Mouse (Mus musculus): Measurements from ENCODE around the gene Cp. TPM values are rescaled to one million over a fixed set of nuclear protein-coding genes. Genes with fewer than 3 reads are reported as not detected.
"Not testable (repeated sequence)": the region's sequence is repeated elsewhere in the genome, so short reads cannot be mapped to it uniquely, and the experiment has no call there.

Cp gene
- polyA plus RNA-seq, 1 experiment = 7.6 TPM

DNA sequence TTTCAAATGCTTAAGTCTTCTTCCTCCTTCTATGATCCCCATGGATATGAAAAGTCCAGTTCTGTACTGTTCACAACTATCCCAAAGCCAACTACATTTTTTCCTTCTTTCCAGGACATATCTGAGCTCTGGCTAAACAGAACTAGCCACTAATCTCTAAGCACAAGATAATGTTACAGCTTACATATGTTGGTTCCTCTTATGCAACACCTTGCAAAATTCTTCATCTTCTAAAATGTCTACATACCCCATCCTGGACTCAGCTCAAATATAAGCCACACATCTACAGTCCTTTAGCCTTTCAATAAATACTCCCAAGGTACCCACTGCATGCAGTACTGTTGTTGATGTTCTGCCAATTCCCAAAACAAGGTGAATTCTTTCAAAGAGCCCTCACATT, 69.6 kb downstream of the Cp start:
- Histone ChIP-seq H3K4me1 (ENCODE audit: control insufficient read depth, insufficient read depth, low read length) (no peaks in the 10 kb centered on the region), H3K27ac (ENCODE audit: insufficient read depth, low read length) (no peak overlapping the region), H3K4me3 (ENCODE audit: insufficient read depth, low read length) (no peak overlapping the region)
- no peak for TF ChIP-seq POLR2A (IDR thresholded peaks at IDR 0.05; ENCODE audit: extremely low read depth, insufficient read depth, low read length)
- TF ChIP-seq CTCF (IDR thresholded peaks at IDR 0.05; ENCODE audit: extremely low read depth, insufficient read depth, low read length) = no peak

DNA sequence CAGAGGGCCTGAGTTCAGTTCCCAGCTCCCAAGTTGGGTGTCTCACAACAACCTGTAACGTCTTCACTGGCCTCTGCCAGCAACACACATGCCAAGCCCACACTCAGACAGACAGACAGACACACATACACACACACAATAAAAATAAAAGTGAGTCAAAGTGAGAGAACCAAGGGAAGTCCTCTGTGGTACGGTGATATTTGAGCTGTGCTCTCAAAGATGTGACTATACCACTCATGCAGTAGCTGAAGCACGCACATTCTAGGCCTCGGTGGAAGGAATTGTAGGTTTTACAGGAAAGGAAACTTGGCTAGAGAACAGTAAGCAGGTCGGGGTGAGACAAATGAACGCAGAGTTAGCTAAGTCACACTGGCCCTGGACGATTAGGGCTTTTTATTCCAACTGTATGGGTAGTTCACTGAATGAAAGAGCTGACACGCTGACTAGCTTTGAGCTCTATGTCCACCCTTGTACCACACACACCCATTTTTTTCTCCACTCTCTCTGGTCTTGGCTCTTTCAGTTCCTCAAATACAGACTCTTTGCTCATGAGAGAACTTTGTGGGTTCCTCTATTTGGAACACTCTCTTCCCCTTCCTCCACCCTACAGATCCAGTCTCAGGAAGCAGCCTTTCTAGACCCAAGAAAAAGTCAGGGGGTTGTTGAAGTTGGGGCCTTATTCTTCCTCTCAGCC, 70.3 kb downstream of the Cp start:
- no peak for TF ChIP-seq POLR2A (IDR thresholded peaks at IDR 0.05; ENCODE audit: extremely low read depth, insufficient read depth, low read length)
- no peak for TF ChIP-seq CTCF (IDR thresholded peaks at IDR 0.05; ENCODE audit: extremely low read depth, insufficient read depth, low read length)
- Histone ChIP-seq H3K27ac (ENCODE audit: insufficient read depth, low read length) (no peak overlapping the region), H3K4me3 (ENCODE audit: insufficient read depth, low read length) (no peak overlapping the region), H3K4me1 (ENCODE audit: control insufficient read depth, insufficient read depth, low read length) (no peaks in the 10 kb centered on the region)

DNA sequence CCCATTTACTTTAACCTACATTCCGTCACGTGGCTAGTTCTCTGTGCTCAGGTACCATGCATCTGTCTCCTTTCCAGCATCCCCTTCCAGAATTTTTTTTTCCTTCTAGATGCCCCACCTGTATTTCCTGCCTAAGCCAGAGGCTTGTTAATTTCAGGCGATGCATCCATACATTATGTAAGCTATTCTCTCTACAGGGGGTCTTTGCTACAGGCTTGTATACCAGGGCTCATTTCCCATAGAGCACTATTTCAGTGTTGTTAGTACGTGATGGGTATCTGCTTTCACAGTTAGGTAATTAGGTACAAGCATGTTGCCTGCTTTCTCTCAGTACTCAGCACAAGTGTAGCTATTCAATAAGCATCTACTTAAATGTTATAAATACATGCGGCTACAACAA, 70.9 kb downstream of the Cp start:
- no peak overlapping the region for H3K4me3 ChIP-seq (ENCODE audit: insufficient read depth, low read length)
- H3K27ac ChIP-seq (ENCODE audit: insufficient read depth, low read length) = no peak overlapping the region
- TF ChIP-seq CTCF (IDR thresholded peaks at IDR 0.05; ENCODE audit: extremely low read depth, insufficient read depth, low read length) (no peak), POLR2A (IDR thresholded peaks at IDR 0.05; ENCODE audit: extremely low read depth, insufficient read depth, low read length) (no peak)
- no peaks in the 10 kb centered on the region for H3K4me1 ChIP-seq (ENCODE audit: control insufficient read depth, insufficient read depth, low read length)

DNA sequence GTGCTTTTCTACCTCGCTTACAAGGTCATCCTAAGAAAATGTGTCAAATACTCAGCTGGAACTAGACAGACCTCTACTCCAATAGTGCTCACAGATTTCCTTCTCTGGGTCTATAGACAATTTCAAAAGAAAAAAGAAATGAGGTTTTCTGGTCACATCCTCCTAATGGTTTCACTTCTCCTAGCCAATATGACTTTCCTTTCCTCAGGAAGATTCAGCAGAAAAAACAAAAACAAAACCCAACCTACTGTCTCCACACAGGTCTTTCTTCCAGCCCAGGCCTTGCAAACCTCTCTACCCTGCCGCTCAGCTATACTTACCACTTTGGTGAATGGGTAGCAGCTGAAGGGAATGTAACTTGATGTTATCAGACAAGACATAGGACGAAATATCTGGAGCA, 71.8 kb downstream of the Cp start:
- no peak for TF ChIP-seq CTCF (IDR thresholded peaks at IDR 0.05; ENCODE audit: extremely low read depth, insufficient read depth, low read length)
- TF ChIP-seq POLR2A (IDR thresholded peaks at IDR 0.05; ENCODE audit: extremely low read depth, insufficient read depth, low read length) = no peak
- H3K27ac ChIP-seq (ENCODE audit: insufficient read depth, low read length) = no peak overlapping the region
- peaks cover 2% of the 10 kb centered on the region for H3K4me1 ChIP-seq (ENCODE audit: control insufficient read depth, insufficient read depth, low read length)
- H3K4me3 ChIP-seq (ENCODE audit: insufficient read depth, low read length) = no peak overlapping the region

DNA sequence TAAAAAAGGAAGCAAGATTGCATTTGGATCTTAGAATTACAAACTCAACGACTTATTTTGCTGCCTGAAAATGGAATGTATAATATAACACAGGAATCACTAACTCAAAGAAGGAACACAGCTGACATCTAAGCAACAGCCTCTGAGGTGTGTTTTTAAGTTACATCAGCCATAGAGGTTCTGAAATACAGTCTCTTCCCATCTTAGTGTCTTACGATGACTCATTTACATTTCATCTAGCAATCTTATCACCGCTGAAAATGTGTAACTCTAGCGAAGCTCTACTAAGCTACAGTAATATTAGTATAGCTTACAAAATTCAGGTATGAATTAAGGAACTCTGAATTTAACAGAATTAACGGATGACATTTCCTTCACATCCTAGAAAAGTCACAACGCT, 74.0 kb downstream of the Cp start:
- TF ChIP-seq CTCF (IDR thresholded peaks at IDR 0.05; ENCODE audit: extremely low read depth, insufficient read depth, low read length) (no peak), POLR2A (IDR thresholded peaks at IDR 0.05; ENCODE audit: extremely low read depth, insufficient read depth, low read length) (no peak)
- no peak overlapping the region for H3K4me3 ChIP-seq (ENCODE audit: insufficient read depth, low read length)
- H3K4me1 ChIP-seq (ENCODE audit: control insufficient read depth, insufficient read depth, low read length) = peaks cover 8% of the 10 kb centered on the region
- H3K27ac ChIP-seq (ENCODE audit: insufficient read depth, low read length) = no peak overlapping the region

DNA sequence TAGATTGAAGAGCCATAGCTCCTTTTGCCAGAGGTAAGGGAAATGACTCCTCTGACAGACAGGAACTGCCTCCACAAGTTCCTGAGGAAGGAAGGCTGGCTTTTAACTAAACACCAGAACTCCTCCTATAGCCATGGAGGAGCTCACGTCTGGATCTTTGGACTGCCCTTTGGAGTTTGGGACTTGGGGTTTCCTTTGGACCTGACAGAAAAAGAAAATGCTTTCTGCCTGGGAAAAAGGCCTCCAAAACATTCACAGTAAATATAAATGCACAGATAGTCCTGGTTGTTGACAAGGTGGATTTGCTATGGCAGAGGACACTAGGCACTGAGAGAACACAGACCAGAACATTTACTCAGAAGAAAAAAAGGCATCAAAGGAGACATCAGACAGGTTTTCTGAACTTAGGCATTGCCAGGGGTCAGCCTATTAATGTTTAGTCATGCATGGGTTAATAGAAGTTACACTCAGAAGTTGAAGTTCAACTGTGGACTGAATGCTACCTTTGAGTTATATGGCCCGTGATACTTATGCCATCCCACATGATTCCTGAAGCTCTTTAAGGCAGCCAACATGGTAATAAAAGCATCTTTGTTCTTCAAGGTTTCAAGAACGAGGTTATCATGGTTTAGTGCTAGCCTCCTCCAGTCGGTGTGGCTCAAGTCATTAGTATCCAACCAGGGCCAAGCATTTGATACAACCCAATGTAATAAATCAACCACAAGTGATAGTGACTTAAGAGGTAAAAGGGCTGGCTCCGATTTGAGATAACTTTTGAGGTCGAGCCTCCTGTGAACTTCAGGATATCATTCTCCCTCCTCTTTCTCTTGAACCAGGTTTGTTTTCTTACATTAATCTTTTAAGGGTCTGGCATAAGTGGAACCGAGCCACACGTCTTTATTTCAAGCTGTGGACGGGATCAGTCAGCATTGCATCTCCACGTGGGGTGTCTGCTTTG, 77.2 kb downstream of the Cp start:
- TF ChIP-seq POLR2A (IDR thresholded peaks at IDR 0.05; ENCODE audit: extremely low read depth, insufficient read depth, low read length) (no peak), CTCF (IDR thresholded peaks at IDR 0.05; ENCODE audit: extremely low read depth, insufficient read depth, low read length) (no peak)
- Histone ChIP-seq H3K4me1 (ENCODE audit: control insufficient read depth, insufficient read depth, low read length) (peaks cover 8% of the 10 kb centered on the region), H3K27ac (ENCODE audit: insufficient read depth, low read length) (no peak overlapping the region), H3K4me3 (ENCODE audit: insufficient read depth, low read length) (peak overlapping the region; percentile 93)

DNA sequence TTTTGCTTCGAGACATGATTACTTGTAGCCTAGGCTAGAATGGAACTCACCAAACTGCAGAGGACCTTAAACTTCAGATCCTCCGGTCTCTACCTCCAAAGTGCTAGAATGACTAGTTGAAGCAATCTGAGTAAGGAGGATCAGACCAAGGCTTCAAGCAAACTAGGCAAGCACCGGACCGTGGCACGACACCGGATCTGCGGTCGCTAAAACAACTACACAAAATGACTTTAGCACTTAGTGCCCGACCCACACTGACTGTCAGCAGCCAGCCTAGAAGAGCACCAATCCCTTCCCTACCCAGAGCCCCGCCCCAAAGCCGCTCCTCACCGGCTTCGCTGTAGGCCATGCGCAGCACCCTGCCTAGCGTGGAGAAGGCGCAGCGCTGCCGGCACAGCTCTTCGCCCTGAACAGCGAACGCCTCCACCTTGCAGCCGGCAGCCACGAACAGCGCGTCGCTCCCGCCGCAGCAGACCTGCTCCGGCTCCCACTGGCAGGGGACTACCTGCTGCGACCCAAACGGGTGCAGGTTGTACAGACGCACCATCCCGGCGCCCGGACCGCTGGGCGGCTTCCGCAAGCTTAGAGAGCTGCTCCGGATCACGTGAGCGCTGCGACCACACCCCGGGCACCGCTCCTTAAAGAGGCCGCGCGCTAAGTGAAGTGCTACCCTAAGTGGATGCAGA, 78.0 kb downstream of the Cp start, which contains the start of gene Hps3:
Hps3 (minus strand) TSS at position 597 of the 686 bp plus-strand sequence.
- Histone ChIP-seq H3K4me3 (ENCODE audit: insufficient read depth, low read length) (peak within 1 kb of the TSS; percentile 93), H3K27ac (ENCODE audit: insufficient read depth, low read length) (peak within 1 kb of the TSS; percentile 74; the same call in 1 of the 2 replicates), H3K4me1 (ENCODE audit: control insufficient read depth, insufficient read depth, low read length) (peaks cover 8% of the 10 kb centered on the region)
- TF ChIP-seq POLR2A (IDR thresholded peaks at IDR 0.05; ENCODE audit: extremely low read depth, insufficient read depth, low read length) (peak; percentile 63; the same call in 1 of the 2 replicates), CTCF (IDR thresholded peaks at IDR 0.05; ENCODE audit: extremely low read depth, insufficient read depth, low read length) (no peak)

DNA sequence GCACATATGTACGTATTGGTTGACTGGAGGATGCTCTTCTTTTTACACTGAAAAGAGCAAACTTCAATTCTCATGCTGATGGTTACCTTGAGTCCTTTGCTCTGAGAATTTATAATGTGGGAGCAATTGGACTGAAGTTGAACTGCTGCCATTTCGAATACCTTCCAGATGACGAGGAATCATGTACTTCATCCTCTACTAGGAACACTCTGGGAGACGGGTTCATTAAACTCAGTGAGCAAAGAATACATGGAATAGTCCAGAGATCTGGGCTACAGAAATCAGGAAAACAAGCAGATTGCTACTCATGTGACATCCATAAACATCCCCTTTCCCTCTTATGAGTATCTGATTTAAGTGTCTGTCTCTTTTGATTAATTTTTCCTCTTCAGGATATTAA, 79.2 kb downstream of the Cp start:
- H3K27ac ChIP-seq (ENCODE audit: insufficient read depth, low read length) = no peak overlapping the region
- H3K4me3 ChIP-seq (ENCODE audit: insufficient read depth, low read length) = no peak overlapping the region
- peaks cover 8% of the 10 kb centered on the region for H3K4me1 ChIP-seq (ENCODE audit: control insufficient read depth, insufficient read depth, low read length)
- TF ChIP-seq CTCF (IDR thresholded peaks at IDR 0.05; ENCODE audit: extremely low read depth, insufficient read depth, low read length) (no peak), POLR2A (IDR thresholded peaks at IDR 0.05; ENCODE audit: extremely low read depth, insufficient read depth, low read length) (no peak)

DNA sequence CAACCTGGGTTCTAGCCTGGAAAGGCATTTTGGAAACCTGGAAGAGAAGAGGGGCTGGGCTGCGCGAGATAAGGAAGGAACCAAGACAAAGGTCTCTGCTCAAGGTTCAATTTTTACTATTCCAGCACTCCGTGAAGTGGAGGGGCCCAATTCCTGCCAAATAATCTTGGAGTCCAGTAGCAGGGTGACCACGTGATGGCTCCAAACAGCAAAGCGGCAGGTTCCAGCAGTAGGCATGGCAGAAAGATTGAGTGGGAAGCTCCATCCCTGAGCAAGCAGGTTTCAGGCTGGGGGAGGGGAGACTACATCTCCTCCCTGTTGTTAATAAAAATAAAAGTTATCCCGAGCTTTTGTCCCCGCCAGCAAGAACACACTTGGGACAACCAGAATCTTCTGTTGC, 84.6 kb downstream of the Cp start:
- not testable (repeated sequence) for H3K27ac ChIP-seq (ENCODE audit: insufficient read depth, low read length); H3K4me3 ChIP-seq (ENCODE audit: insufficient read depth, low read length); H3K4me1 ChIP-seq (ENCODE audit: control insufficient read depth, insufficient read depth, low read length)

DNA sequence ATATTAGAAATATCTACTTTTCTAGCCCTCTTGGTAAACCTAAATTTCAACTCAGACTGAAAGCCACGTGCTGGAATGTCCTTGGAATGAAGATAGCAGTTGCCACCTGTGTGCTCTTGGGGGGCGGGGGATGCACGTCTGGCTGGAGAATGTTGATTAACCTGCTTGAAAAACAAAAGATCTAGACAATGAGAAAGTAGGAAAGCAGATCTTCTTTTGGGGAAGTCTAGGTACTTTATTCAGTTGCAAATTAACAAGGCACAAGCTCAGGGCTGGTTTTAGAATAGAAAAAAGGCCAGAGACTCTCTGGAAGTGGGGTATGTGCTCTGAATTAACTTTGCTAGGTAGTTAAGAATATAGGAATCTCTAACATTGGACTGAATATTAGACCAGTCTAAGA, 87.9 kb downstream of the Cp start:
- H3K27ac ChIP-seq (ENCODE audit: insufficient read depth, low read length); H3K4me1 ChIP-seq (ENCODE audit: control insufficient read depth, insufficient read depth, low read length); H3K4me3 ChIP-seq (ENCODE audit: insufficient read depth, low read length): not testable (repeated sequence)
